Mouse (Mus musculus) cerebellum, postnatal 4 days (tissue): ENCODE measurements around the gene Rnf227.

Experiments
- DNase-seq, 2 experiments: peaks; one replicate each; pipeline ENCODE4 v3.0.0; 2022; ENCODE audit warnings: low spot score in 2 of 2, mixed read lengths in 1 of 2

The Rnf227 gene

DNA sequence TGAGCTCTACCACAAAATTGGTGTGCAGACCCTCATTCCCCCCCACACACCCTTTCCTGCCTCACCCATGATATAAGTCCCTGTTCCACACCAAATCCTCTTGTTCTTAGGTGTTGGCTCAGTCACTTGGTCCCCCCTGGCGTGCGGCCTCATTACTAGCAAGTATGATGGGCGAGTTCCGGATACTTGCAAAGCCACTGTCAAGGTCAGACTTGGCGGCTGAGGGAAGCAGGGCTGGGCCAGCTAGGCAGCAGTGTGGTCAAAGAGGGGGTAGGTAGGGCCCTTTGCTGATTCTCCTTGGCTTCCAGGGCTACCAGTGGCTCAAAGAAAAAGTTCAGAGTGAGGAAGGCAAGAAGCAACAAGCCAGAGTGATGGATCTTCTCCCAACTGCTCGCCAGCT, 9.1 kb upstream of the Rnf227 start:
- DNase-seq, result no peak

DNA sequence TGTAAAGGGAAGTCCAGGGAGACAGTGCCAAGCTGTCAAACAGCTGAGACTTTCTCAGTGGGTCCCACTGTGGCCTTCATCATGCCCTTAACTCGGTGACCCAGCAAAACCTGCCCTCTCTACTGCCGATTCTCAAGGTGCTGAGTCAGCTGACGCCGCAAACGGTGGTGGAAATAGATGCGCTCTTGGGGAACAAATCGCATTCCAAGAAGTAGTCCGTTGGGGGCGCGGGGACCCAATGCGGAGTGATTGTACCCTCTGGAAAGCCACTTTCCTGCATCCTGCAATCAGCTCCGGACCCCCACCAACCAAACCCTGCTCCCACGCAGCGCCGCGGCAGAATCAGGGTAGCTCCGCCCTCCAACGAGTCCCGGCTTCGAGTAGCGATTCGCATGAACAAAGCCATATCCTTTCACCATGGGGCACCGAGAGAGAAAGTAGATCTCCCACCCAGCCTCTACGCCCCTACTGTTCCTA, 8.3 kb upstream of the Rnf227 start:
- DNase-seq, result peak; percentile 62 to 79

DNA sequence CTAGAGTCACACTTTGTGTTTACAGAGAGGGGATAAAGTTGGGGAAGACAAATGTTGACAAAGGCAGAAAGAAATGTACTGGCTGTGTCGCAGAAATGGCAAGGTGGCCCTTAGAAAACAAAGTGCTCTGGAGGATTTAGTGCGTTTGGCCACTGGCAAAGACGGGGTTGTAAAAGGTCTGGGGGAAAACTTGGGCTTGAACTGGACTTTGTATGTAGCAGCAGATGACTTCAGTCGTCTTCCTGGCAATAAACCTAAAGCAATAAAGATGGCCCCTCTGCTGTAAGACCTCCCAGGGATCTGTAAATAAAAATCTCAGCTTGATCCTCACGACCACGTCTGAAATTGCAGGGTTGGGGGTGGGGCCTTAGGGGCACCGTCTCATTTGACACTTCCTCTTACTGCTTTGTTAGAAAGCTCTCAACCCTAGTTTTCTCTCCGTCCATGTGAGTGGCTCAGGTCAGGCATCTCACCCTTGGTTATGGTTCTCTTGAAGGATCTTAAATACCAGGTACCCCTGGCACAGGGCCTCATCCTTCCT, 7.5 kb upstream of the Rnf227 start:
- DNase-seq, result no peak

DNA sequence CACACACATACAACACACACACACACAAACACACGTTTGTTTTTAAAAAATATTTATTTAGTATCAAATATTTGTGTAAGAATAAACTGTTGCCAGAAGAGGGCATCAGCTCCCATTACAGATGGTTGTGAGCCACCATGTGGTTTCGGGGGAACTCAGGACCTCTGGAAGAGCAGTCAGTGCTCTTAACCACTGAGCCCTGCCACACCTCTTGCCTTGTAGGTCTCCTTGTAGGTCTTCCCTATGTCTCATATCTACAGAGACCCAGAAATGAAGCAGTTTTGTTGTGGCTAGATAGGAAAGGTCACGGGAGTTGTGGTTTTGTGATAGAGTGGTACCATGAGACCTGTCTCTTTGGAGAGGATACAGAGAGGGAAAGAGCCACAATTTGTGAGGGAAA, 6.3 kb upstream of the Rnf227 start:
- DNase-seq, result no peak

DNA sequence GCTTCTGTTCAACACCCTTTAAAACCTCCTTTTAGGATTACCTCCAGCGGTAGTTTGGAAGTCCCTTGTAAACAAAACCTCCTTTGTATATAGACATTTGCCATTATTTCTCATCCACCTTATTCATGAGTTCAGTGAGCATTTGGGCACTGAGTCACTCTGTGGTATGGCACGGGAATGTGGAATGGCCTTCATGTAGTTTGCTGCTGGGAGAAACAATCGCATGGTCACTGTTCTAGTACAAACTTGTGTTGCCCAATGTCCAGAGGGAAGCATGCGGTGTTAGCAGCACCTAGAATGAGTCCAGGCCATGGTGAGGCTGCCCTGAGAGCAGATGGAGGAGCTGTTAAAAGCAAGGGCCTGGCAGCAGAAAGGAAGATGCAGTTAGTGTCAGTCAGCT, 5.5 kb upstream of the Rnf227 start:
- no peak for DNase-seq

DNA sequence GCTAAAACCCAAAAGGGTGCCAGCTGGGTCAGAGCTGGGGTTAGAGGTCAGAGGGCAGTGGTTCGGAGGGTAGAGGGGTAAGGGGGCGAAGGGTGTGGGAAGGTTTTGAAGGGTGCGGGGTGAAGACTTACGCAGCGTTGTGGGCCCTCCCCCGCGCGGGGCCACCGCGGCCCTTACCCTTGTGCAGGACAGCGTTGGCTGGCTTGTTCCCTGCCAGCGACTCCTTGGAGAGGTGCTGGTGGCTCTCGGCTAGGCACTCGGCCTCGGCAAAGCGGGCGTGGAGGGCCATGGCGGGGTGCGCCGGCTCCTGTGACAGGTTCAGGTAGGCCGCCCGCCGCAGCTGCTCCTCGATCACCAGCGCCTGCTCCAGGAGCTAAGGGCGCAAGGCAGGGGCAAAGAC, 6.2 kb downstream of the Rnf227 start:
- DNase-seq, result no peak

DNA sequence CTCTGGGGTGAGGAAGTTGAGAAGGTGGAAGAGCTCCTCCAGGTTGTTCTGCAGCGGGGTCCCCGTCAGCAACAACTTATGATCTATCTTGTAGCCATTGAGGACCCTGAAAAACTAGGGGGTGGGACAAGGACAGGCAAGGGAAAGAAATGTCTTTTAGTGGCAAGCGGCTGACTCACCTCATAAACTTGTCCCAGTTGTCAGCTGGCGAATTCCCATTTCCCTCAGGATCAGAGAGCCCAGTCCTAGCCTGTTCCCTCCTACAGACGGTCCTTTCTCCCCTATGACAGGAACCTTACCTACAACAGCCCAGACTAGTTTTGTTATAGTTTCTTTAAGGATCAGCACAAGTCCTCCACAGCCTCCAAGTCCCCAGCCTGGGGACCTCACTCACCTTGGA, 16.3 kb downstream of the Rnf227 start:
- no peak for DNase-seq

DNA sequence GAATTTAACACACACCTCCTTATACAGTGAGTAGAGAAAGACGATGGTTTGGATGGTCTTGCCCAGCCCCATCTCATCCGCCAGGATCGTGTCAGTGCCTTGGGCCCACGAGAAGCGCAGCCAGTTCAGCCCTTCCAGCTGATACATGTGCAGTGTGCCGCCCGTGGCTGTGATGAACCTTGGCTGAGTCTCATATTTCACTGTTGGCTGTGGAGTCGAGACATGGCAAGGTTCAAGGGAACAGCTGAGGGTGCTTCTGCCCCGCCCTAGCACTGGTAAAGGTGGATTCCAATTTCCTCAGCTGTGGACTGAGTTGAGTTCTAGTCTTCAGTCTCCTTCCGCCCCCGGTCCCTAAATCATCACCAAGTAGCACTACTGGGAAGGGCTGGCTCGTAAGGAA, 17.4 kb downstream of the Rnf227 start:
- no peak for DNase-seq

DNA sequence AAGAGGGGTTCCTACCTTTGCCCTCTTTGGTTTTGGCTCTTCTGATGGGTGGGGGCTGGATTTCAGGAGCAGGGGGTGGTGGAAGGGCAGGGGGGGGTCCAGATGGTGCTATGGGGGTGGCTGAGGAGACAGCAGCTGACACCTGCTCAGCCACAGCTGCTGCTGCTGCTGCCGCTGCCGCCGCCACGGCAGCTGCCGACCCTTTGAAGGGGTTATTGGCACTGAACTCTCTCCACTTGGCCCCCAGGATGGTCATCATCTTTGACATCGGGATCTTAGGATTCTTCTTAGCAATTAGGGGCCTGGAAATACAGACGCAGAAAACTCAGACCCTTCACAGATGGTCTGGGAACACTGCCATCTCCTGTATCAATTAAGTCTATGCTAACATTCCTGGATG, 21.8 kb downstream of the Rnf227 start:
- DNase-seq, result no peak

DNA sequence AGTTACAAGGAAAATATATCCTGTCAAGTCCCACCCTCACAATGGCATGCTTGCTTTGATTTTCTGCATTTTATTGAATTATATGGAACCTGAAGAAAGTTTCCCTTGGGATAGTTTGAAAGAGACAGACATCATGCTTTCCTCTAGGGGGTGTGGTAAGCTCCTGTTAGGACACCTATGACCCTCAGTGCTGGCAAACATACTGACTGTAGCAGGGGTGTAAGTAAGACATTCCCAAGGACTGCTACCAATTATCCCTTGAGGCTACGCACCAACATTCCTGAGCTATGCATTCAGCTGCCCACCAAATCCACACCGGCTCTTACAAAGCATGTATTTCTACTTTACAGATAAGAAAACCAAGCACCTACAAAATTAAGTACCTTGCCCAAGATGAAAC, 22.2 kb downstream of the Rnf227 start:
- no peak for DNase-seq

DNA sequence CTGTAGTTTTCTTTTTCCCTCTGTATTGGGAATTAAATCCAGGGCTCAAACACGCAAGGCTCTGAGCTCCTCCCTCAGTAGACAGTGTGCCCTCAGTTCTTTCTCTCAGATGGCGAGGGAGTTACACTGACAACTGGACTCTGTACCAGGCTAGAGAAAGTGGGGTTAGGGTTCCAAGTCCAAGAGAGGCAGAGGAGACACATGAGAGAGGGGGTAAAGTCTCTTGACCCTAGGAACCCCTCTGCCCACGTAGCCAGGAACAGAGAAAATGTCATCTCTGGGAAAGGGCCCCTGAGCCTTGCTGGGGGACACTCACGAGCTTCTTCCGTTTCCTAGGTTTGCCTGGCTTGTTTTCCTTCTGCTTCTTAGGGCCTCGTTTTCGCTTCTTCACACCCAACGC, 24.1 kb downstream of the Rnf227 start:
- DNase-seq, result no peak

DNA sequence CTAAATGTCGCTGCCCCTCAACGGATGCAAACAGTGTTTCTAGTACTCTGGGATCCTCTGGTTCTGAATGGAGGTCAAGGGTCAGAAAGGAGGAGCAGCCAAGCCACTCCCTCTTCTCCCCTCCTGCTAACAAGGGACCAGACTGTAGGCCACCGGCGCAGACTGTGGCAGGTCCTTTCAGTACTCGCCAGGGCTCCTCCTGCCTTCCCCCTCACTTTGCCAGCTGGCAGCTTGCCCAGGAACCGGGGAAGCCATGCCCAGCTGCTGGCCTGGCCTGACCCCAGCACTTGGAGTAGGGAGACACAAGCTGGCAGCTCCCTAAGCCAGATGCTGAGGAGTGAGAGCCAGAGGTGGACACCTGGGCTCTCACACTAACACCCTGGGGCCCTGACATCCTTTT, 24.6 kb downstream of the Rnf227 start:
- DNase-seq, result peak; percentile 88 to 98

DNA sequence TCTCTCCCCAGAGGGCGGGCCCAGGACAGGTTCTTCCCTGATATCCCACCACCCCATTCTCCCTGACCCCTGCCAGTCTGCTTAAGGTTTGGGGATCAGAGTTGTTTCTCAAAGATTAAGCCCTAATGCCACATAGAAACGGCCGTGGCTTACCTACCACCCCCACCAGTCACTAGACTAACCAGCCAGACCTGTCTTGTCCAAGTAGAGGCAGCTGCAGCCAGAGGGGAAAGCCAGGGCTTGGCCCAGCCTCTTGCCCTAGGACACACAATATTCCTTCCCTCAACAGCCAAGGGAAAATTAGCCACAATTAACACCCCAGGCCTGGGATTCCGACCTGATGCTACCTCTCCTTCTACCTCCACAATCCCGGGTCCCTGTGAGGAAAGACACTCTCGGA, 25.5 kb downstream of the Rnf227 start:
- DNase-seq, result no peak

DNA sequence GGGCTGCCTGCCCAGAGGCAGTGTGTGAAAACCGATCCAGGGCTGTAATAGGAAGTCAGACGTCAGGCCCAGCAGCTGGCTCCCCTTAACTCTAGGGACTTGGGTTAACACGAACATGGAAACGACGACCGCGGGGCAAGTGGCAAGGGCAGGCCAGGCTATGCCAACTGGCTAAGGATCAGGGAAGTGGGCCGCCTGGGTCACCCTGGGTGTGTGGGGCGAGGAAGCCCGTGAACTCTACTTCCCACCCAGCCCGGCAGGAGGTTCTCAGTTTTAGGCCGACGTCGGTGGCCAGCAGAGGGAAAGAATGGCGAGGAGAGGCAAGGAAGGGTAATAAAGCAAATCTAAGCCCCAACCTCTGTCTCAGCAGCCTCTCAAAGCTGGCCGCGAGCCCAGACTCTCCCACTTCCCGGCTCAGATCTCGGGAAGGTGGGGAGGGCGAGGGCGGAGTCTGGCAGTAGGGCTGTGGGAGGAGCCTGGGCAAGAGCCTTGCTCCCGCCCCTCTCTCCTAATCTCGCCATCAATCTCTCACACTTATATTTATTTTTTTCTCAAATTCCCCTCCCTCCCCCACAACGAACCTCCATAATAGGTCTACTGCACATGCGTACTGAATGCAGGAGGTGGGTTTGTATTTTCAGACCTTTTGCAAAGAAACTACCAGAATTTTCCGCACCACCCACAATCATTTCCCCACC, 26.0 kb downstream of the Rnf227 start:
- peak; percentile 70 to 93 for DNase-seq

DNA sequence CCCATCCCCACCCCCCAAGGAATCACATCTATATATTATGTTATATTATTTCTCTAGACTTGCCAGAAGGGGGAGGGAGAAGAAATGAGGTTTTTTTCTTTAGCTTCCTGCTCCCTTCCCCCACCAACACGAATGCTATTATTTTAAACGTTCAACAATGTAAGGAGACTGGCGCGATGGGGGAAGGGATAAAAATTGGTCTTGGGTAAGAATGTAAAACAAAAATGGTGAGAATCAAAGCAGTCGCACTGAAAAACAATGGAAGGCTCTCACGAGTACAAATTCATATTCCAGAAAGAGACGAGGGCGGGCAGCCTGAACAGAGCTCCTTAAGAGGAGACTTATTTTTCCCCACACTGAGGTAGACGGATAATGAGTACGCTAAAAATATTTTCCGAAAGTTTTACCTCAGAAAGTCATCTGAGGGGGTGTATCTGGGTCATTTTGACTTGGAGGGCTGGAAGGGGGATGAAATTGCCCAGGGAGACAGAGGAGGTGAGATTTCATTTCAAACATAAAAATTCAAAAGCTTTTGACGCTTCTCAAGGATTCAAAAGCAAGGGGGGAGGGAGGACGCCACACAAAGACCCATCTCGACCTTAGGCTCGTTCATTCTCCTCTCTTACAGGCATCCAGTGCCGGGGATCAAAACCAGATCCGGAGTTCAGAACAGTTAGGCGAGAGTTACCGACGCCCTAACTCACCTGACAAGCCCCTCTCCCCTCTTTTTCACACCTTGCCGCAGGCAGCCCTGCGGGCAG, 26.8 kb downstream of the Rnf227 start:
- no peak for DNase-seq

DNA sequence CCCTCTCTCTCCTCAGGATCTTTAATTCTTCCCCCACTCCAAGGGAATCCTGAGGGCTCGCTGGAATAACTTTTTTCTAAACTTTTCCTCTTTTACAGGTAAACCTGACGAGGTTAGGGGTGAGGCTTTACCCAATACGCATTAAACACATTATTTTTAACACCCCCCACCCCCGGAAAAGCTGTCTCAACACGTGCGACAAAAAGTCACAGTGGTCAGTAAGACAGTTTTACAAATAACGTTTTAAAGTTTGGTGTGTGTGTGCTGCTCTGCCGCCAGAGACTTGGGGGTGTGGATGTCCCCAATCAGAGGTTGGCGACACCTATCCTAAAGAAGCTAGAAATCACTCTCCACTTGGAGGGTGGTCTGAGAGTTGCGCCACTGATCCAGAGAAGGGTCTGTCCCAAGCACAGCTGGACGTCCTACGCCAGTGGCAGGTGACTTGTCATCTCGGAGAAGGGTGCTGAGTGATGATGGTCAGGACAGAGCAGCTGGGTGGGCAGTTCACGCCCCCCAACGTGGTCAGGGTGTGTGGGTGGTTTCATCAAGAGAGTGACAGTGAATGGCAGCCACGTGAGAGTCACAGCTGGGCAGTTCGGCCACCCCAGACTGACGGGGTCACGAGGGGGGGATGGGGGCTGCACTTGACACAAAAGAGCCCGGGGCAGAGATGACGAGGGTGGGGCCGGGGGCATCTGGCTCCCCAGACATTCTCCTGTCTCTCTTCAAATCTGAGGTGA, 27.5 kb downstream of the Rnf227 start:
- DNase-seq, result no peak

DNA sequence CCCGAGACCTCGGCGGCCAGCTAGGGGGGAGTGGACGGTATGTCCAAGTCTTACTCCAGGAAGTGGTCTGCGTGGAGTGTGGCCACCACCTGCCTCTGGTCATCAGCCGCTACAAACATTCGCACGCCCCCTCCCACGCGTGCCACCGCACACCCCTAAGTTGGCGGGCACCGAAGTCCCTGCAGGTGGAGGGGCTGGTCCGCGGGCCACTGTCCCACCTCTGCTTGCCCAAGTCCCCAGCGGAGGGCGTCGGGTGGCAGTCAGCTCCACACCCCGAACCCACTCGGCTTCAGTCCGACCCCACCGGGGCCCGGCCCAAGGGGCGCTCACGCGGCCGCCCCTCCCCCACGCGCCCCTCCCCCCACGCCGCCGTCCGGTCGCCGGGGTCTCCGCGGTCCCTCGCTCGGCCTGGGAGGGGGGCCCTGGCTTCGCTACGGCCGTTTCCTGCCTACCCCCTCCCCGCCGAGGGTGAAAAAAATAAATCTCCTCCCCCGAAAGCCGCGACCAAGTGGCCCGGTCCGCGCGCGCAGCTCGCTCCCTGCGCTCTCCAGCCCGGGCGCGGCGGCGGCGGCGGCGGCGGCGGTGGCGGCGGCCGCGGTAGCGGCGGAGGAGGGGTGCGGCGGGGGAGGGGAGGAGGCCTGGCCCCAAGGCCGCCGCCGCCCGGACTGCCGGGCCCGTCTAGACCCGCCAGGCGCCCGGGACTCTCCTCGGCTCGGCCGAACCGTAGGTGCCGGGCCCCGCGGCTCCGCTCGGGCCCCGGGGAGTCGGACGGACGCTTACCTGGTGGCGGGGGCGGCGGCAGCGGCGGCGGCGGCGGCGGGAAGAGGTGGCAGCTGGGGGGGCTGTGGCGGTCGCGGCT, 28.3 kb downstream of the Rnf227 start:
- peak in 1 of 2 experiments; percentile 48 for DNase-seq

DNA sequence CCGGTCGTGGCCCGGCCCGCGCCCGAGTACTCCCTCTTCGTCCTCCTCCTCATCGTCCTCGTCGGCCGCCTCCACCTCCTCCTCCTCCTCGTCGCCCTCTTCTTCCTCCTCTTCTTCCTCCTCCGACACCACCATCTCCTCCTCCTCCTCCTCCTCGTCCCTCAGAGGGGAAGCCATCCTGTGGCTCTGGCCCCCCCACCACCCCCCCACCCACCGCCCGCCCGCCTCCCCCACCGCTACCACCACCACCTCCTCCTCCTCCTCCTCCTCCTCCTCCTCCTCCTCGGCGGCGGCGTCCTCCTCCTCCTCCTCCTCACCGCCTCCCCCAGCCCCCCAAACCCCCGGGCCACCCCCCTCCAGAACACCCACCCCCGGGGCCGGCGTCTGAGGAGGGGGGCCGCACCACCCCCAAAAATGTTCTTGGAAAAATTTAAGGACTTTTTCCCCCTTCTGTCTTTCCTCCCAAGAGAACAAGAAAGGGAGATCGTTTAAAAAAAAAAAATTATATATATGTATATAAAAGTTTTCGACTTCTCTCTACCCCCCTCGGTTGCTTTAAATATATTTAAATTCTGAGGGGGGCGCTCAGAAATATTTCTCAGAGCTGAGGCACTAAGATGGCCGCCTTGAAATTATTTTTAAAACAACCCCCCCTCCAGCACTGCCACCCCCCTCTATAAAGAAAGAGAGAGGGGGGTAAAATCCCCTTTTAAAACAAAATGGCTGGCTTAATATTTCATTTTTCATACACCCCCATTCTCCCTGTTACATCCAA, 29.1 kb downstream of the Rnf227 start, which contains the start of gene Chd3:
Chd3 (minus strand) TSS at position 192 of the 775 bp plus-strand sequence.
- DNase-seq, result no peak

DNA sequence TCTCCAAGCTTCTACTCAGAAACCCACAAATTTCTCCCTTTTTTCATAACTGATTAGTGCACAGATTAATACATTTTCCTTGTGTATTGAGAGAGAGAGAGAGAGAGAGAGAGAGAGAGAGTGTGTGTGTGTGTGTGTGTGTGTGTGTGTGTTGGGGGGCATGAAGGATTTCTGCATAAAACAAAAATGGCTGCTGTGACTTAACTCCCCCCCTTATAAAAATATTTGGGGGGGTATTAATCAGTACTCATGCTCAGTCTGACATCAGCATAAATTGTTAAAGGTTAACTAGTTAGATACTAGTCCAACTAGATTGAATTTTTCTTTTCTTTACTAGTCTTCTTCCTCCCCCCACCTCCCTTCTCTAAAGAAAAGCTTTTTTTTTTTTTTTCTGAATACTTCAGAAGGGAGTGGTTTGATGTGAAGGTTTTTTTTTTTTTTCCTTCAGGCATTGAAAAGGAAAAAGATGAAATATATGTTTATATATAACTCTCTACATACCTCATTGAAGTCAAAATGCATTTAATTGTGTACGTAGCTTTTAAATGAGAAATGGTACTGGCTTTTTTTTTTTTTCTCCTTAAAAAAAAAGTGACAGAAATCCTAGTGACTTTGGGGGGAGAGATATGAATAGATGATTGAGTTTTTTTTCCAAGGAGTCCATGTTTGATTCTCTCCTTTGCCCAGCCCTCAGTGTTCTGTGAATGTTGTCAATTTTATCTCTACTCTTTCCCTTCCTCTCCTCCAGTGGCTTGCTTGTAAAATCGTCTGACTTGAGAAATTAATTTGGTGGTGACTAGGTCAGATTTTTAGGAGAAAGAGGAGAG, 29.9 kb downstream of the Rnf227 start:
- no peak for DNase-seq

DNA sequence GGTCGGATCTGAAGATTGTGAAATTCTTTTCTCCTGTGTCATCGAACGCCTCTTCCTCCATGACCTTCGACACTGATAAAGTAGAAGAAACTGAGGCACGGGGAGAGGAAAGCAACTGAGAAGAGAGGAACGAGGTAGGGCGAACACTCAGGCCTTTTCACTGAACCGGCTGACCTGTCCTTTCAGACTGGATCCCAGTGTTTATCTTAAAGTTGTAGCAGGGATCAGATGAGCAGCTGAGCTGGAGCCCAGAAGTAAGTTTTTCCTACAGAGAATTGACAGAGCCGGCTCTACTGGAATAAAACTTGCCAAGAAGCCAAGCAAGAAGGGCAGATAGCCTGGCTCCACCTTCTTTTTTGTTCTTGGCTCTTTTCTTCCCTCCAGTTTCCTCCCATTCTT, 30.6 kb downstream of the Rnf227 start:
- DNase-seq, result no peak
